Mouse (Mus musculus): ENCODE data around the gene Prss54. TPM values are rescaled to one million over a fixed set of nuclear protein-coding genes. Genes with fewer than 3 reads are reported as not detected.

The Prss54 gene
- polyA plus RNA-seq, 1 experiment = not detected

Other genes starting within 250 kb of the Prss54 start
- gene Zfp319, start 244.4 kb downstream of the Prss54 start, polyA plus RNA-seq (2012; rRNA removed) = 4.8 and 6.2 TPM in 2 replicates
- 27.7 and 31.1 TPM in 2 replicates for gene Usb1, start 244.1 kb downstream of the Prss54 start, polyA plus RNA-seq (2012; rRNA removed)
- 9.5 and 10.7 TPM in 2 replicates for gene Mmp15, start 224.1 kb downstream of the Prss54 start, polyA plus RNA-seq (2012; rRNA removed)
- 31.0 and 33.0 TPM in 2 replicates for gene Cfap20, start 141.5 kb downstream of the Prss54 start, polyA plus RNA-seq (2012; rRNA removed)
- 17.9 and 18.6 TPM in 2 replicates for gene Csnk2a2, start 86.3 kb downstream of the Prss54 start, polyA plus RNA-seq (2012; rRNA removed)
- not detected in 2 replicates for gene Ccdc113, start 42.3 kb downstream of the Prss54 start, polyA plus RNA-seq (2012; rRNA removed)
- 1.7 and 2.1 TPM in 2 replicates for gene Gins3, start 57.1 kb upstream of the Prss54 start, polyA plus RNA-seq (2012; rRNA removed)
- gene Ndrg4, start 100.6 kb upstream of the Prss54 start, polyA plus RNA-seq (2012; rRNA removed) = 9.9 and 12.5 TPM in 2 replicates
- gene Setd6, start 139.5 kb upstream of the Prss54 start, polyA plus RNA-seq (2012; rRNA removed) = 9.7 and 12.9 TPM in 2 replicates
- 74.6 and 112 TPM in 2 replicates for gene Cnot1, start 231.1 kb upstream of the Prss54 start, polyA plus RNA-seq (2012; rRNA removed)
- 47.0 and 51.7 TPM in 2 replicates for gene Sap18b, start 249.0 kb upstream of the Prss54 start, polyA plus RNA-seq (2012; rRNA removed)

Data from large intestine, adult 2 months (tissue).